Mouse (Mus musculus) R1 (cell line): ENCODE measurements around the gene Cnnm3.

Experiments
- DNase-seq: peaks from one replicate; pipeline ENCODE4 v3.0.0-alpha.2; 2018; ENCODE audit warnings: low read depth, low spot score

Gene Cnnm3

GRCm38 (mm10) chr1:36556553-36557456, 45.1 kb downstream of the Cnnm3 start:
- DNase-seq: peak; percentile 92

GRCm38 (mm10) chr1:36557457-36558011, 45.9 kb downstream of the Cnnm3 start:
- no peak for DNase-seq

DNA sequence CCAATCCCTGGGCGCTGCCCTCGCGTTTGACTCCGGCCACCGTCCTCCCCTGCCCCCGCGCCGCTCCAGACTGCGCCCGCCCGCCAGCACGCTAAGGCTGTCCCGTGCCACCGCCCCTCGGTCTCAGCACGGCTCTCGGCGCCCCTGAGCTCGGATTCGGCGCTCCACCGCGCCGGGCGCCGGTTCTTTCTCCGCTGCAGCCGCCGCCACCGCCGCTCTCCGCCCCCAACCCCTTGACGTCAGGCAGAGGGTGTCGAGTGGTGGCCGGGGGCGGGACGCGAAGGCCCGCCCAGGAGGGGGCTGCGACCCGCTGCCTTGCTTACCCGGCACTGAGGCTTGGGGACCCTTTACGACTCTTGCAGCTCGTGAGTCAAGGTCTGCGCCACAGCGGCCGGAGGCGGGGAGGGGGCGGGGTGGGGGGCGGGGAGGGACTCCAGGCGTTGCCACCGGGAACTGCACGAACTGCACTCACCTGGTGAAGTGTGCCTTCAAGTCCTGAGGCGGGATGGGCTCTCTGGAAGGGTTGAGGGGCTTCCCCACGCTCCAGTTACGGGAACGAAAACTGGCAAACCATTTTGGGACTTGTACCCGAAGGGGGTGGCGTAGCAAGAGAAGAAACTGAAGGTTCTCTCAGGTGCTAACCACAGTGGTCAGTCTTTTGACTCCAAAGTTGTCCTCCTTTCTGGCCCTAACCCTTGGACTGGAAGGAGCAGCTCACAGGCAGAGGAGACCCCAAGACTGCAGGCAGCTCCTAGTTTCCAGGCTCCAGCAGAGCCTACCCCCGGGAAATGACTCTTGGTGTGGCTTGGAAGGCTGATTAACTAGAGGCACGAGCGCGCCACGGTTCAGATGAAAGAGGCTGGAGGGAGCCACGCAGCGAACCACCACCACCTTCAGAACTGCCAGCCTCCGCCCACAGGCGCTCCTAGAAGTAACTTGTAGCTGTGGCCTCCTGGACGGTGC, 46.6 kb downstream of the Cnnm3 start, which contains the start of gene Sema4c:
Gene Sema4c, minus strand, starts transcription at position 319 of the 963 bp plus-strand sequence.
- peak; percentile 85 for DNase-seq

DNA sequence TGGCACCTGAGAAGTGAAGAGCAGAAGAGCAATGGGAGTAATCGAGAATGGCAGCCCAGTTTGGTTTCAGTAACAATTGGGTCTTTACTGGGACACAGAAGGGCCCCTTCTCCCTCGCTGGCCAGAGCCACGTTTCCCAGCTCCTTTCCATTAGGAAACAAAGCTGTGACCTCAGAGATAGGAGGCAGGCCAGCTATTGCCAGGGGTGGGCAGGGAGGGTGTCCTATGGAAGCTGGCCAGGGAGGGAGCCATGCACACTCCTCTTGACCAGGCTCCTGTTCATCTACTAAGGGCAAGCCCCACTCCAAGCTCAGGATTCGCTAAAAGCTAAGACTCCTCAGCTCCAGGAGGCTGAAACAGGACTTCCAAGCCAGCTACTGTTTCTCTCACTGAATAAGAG, 47.6 kb downstream of the Cnnm3 start:
- no peak for DNase-seq

GRCm38 (mm10) chr1:36559888-36560287, 48.2 kb downstream of the Cnnm3 start:
- no peak for DNase-seq

DNA sequence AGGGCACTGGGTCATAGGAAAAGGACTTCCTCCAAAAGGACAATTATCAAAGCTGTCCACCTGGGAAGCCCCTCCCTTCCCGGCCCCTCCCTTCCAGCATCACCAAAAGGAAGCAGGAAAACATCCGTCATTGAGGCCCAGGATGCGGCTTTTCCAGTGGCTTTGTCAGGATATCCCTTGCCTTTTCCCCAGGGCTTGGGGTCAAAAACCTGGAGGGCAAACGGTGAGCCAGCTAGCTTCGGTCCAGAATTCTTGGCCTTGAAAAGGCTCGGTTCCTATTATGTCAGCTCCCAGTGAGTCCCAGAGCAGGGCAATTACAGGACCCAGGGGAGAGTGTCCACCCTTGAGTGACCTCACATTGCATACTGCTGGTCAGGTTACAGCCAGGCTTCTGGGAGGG, 49.2 kb downstream of the Cnnm3 start:
- no peak for DNase-seq

- DNase-seq: no peak
Measured at GRCm38 (mm10) chr1:36562388-36562787, 50.7 kb downstream of the Cnnm3 start.

DNA sequence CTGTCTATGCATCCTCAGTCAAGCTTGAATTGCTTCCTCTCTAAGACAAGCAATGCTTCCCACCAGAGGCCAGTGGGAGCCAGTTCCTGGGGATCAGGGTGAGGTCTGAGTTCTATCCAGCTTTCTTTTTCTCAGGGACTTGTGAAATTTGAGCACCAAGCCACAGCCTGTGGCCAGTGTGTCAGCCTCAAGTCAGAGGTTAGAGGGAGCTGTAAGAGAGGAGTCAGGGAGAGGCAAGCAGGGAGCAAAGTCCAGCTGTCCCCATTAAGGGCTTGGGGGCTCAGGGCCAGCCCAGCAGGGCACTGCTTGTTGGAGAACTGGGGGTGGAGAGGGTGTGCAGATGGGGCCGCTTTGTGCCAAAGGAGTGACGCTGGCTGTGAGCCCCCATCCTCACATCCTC, 51.5 kb downstream of the Cnnm3 start:
- no peak for DNase-seq

DNA sequence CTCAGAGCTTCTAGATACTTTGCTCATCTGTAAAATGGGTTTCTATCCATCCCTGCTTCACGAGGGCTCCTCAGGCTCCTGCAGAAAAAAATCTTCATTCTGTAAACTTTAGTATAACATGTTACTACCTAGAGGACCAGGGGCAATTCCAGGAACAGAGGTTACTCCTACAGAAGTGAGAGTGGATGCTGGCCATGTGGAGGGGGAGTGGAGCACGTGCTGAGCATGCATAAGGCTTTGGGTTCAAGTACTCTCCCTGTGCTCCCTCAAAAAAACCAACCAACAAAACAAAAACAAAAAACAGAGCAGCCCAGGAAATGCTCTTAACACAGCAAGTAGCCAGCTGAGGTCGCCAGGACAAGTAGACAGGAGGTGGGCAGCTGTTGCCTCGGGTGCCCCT, 52.0 kb downstream of the Cnnm3 start:
- no peak for DNase-seq

DNA sequence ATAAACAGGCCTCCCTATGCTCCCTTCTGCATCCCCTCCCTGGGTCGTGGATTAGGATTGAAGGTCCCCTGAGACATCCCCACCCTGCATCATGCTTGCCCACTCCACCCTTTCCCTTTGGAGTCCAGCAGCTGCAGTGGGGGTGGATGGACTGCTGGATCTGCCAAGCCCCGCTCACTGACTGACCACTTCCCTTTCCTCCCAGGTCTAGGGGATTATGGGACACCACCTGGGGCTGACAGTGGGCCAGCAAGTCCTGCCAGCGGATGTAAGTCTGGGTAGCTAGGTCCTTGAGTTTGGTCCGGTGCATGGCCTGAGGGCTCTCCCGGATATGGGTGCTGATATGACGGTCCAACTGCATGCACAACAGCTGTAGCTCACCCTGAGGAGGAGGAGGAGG, 52.4 kb downstream of the Cnnm3 start:
- no peak for DNase-seq

DNA sequence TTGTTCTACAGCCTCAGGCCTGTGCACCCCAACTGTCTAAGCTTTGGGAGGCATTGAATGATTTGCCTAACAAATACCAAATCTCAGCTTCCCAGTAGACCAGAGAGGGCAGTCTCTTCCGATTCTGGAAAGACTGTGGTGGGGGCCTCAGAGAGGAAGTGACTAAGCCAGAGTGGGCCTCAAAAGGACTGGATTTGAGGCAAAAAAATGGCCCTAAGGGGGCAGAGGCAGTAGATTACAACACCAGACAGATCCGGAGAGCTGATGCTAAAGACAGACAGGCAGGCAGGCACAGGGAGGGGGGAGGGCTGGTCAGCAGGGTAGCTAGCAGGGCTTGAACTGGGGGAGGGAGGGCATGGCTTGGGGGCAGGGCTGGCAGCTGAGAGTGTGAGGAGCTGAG, 54.8 kb downstream of the Cnnm3 start:
- DNase-seq: no peak

DNA sequence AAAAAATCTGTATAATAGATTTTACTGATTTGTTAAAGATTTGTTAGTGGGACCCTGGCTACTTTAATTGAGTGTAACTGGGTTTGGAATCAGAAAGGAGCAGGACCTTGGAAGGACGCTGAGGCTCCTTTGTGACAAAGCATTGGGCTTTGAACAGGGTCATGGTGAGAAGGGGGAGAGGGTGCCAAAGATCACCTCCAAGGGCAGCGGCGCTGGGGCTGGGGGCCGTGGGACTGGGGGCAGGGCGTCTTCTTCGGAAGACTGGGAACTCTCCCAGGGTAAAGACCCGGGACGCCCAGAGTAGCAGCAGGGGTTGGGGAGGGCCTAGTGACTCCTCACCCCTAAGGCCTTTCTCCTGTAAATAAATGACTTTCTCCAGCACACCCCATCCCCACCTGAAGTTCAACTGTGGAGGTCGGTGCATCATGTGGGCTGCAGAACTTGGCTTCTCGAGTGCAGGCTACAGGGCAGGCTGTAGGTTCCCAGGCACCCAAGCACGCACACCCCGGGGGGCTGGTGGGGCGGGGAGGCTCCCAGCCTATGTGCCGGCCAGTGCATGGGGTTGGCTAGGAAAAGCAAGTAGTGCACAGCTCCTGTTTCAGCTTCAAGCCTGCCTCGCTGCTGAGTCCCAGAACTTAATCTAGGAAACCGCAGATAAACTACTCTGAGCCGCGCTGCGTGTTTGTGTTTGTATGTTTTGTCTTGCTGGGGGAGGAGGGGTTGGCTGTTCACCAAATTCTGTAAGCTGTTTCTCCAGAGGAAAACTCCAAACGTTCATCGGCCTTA, 56.3 kb downstream of the Cnnm3 start:
- DNase-seq: no peak

GRCm38 (mm10) chr1:36568776-36569175, 57.1 kb downstream of the Cnnm3 start:
- DNase-seq: no peak

GRCm38 (mm10) chr1:36569694-36570276, 58.1 kb downstream of the Cnnm3 start:
- no peak for DNase-seq

GRCm38 (mm10) chr1:36570320-36570719, 58.7 kb downstream of the Cnnm3 start:
- no peak for DNase-seq

DNA sequence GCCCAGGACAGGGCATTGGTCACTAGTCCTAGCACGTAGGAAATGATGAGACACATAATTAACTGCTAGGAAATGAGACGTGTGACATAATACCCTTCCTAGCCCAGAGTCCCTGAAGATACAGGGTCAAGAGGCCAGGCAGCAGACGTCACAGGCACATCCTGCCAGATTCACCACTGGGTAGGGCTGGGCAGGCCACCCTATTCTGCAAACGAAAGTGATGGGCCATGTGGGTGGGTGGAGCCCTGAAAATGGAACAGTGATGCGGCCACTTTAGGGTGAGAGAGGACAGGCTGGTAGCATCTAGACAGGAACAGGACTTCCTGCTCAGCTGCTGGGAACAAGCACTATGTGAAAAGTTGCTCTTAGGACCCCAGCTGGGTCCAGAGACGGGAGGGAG, 60.0 kb downstream of the Cnnm3 start:
- DNase-seq: no peak

- DNase-seq: no peak
Measured at GRCm38 (mm10) chr1:36572140-36572700, 60.6 kb downstream of the Cnnm3 start.

DNA sequence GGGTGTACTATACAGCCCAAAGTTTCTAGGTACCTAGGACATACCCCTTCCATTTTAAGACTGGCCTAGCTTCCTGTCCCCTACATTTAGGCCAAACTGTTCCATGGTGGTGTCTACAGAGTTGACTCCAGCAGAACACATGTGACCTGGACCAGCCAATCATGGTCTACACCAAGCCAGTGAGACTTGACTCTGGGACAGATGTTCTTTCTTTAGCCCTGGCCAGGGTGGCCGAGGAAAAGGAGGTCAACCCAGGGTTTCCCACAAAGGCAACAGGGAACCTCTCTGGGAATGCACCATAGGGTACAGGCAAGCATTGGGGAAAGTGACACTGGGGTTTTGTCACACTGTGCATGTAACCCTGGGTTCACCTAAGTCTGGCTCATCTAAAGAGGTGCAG, 61.0 kb downstream of the Cnnm3 start:
- no peak for DNase-seq

DNA sequence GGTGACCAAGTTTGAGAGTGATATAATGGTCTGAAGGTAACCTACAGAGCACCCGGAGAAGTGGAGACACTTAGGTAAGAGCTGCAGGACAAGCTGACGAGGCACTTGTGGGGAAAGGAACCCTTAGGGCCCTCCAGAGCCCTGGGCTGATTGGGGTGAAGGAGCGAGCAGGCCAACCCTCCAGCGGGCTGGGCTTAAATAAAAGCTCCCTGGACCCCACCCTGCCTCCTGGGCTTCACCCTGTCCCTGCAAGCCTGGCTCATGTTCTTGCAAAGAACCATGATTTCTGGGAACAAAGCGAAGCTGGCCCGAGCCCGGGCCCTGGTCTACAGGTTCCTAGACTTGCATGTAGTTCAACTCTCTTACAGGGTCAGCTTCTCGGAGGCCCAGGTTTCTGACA, 61.9 kb downstream of the Cnnm3 start:
- no peak for DNase-seq

- no peak for DNase-seq
Measured at GRCm38 (mm10) chr1:36574196-36574955, 62.7 kb downstream of the Cnnm3 start.
